Mouse (Mus musculus) frontal cortex, adult (tissue): Measurements from ENCODE around the gene Tubb5.
"Not testable (repeated sequence)": the region's sequence is repeated elsewhere in the genome, so short reads cannot be mapped to it uniquely, and the experiment has no call there.

Source experiments
- ATAC-seq: cut with Nextera tagmentation; 2 replicates; pipeline ENCODE4 v1.9.2; 2017; ENCODE audit warnings: mild to moderate bottlenecking, moderate library complexity, mixed read lengths; ENCODE audit not compliant: low TSS enrichment

The Tubb5 gene

GRCm38 (mm10) chr17:35860831-35861197 lies 22.7 kb upstream of the Tubb5 start:
- ATAC-seq = peak; percentile 5; the same call in 1 of the 2 replicates

- no peak for ATAC-seq
These were observed 21.7 kb upstream of the Tubb5 start for GRCm38 (mm10) chr17:35859835-35860234.

- no peak for ATAC-seq
These were observed 21.3 kb upstream of the Tubb5 start for GRCm38 (mm10) chr17:35859371-35859770.

- no peak for ATAC-seq
These were observed 12.9 kb upstream of the Tubb5 start for GRCm38 (mm10) chr17:35850974-35851373.

GRCm38 (mm10) chr17:35848112-35848511 lies 10.0 kb upstream of the Tubb5 start:
- ATAC-seq = peak; percentile 94

GRCm38 (mm10) chr17:35843514-35843913 lies 5.4 kb upstream of the Tubb5 start:
- ATAC-seq = no peak

GRCm38 (mm10) chr17:35842006-35842405 lies 3.9 kb upstream of the Tubb5 start:
- no peak for ATAC-seq

GRCm38 (mm10) chr17:35841076-35841950 lies 3.2 kb upstream of the Tubb5 start, which contains the start of gene Mdc1:
Gene Mdc1 (plus strand): TSS chr17:35841515.
- ATAC-seq = peak; percentile 83

- ATAC-seq = no peak
These were observed 2.5 kb upstream of the Tubb5 start for GRCm38 (mm10) chr17:35840561-35840960.

- not testable (repeated sequence) for ATAC-seq
These were observed 896 bp upstream of the Tubb5 start for GRCm38 (mm10) chr17:35839002-35839401.

- no peak for ATAC-seq
These were observed 464 bp upstream of the Tubb5 start for GRCm38 (mm10) chr17:35838570-35838969.

GRCm38 (mm10) chr17:35837487-35837886 lies 619 bp downstream of the Tubb5 start:
- ATAC-seq = no peak

GRCm38 (mm10) chr17:35836991-35837422 lies 1.1 kb downstream of the Tubb5 start:
- no peak for ATAC-seq

- ATAC-seq = peak; percentile 10; the same call in 1 of the 2 replicates
These were observed 1.7 kb downstream of the Tubb5 start for GRCm38 (mm10) chr17:35836178-35836965.

- ATAC-seq = no peak
These were observed 2.5 kb downstream of the Tubb5 start for GRCm38 (mm10) chr17:35835424-35836140.

- ATAC-seq = no peak
These were observed 3.2 kb downstream of the Tubb5 start for GRCm38 (mm10) chr17:35834696-35835422.

GRCm38 (mm10) chr17:35833894-35834293 lies 4.2 kb downstream of the Tubb5 start:
- no peak for ATAC-seq

GRCm38 (mm10) chr17:35833239-35833751 lies 4.8 kb downstream of the Tubb5 start:
- no peak for ATAC-seq

GRCm38 (mm10) chr17:35832400-35833238 lies 5.5 kb downstream of the Tubb5 start:
- ATAC-seq = no peak

- peak; percentile 85 for ATAC-seq
These were observed 8.4 kb downstream of the Tubb5 start for GRCm38 (mm10) chr17:35829737-35830136.
